Mouse (Mus musculus) myocyte (in vitro differentiated cells): ENCODE results near the gene Aasdh. TPM values are rescaled to one million over a fixed set of nuclear protein-coding genes. Genes with fewer than 3 reads are reported as not detected.

Experiments used
- H3K27me3 ChIP-seq: one replicate; pipeline ENCODE4 v1.6.1; 2011; ENCODE audit not compliant: control insufficient read depth, insufficient read depth, insufficient read length
- H3K36me3 ChIP-seq: one replicate; pipeline ENCODE4 v1.6.1; 2011; ENCODE audit not compliant: control insufficient read depth, insufficient read depth
- H3K4me2 ChIP-seq: one replicate; pipeline ENCODE4 v1.6.1; 2011; ENCODE audit warnings: low read depth, control low read depth
- H3K4me3 ChIP-seq: one replicate; pipeline ENCODE4 v1.5.1; 2011; ENCODE audit warnings: mild to moderate bottlenecking, control low read depth, moderate library complexity
- H3K79me2 ChIP-seq: one replicate; pipeline ENCODE4 v1.6.1; 2011; ENCODE audit not compliant: control insufficient read depth, insufficient read depth
- H3ac ChIP-seq: one replicate; pipeline ENCODE4 v1.6.1; 2011; ENCODE audit not compliant: control insufficient read depth, insufficient read length
- CEBPB ChIP-seq: IDR thresholded peaks from 2 replicates; pipeline ENCODE4 v1.6.1; 2011; ENCODE audit warnings: mild to moderate bottlenecking, moderate library complexity; ENCODE audit not compliant: poor library complexity, insufficient read depth, severe bottlenecking
- E2F4 ChIP-seq: IDR thresholded peaks from one replicate; pipeline ENCODE4 v1.6.1; 2011; ENCODE audit warnings: mild to moderate bottlenecking, control low read depth, moderate library complexity; ENCODE audit not compliant: insufficient read depth
- MAX ChIP-seq: IDR thresholded peaks from one replicate; pipeline ENCODE4 v1.6.1; 2011; ENCODE audit warnings: low read depth, mild to moderate bottlenecking, control low read depth
- MYOD1 ChIP-seq, 3 experiments: IDR thresholded peaks; one replicate each; pipeline ENCODE4 v1.6.1; 2011; ENCODE audit warnings: control low read depth in 2 of 3, low read depth in 2 of 3, mild to moderate bottlenecking in 2 of 3, moderate library complexity in 1 of 3; ENCODE audit not compliant: insufficient read length in 2 of 3, control insufficient read depth in 1 of 3
- MYOG ChIP-seq, 3 experiments: IDR thresholded peaks; one replicate each; pipeline ENCODE4 v1.6.1; 2011; ENCODE audit warnings: control low read depth in 2 of 3, low read depth in 2 of 3, mild to moderate bottlenecking in 2 of 3; ENCODE audit not compliant: insufficient read length in 2 of 3, control insufficient read depth in 1 of 3, insufficient read depth in 1 of 3
- POLR2A ChIP-seq: IDR thresholded peaks from one replicate; pipeline ENCODE4 v1.6.1; 2011; ENCODE audit warnings: low read depth, mild to moderate bottlenecking, control low read depth, moderate library complexity; ENCODE audit not compliant: insufficient read length
- POLR2AphosphoS2 ChIP-seq: IDR thresholded peaks from one replicate; pipeline ENCODE4 v1.6.1; 2011; ENCODE audit warnings: low read depth, control low read depth; ENCODE audit not compliant: insufficient read length
- REST ChIP-seq: IDR thresholded peaks from one replicate; pipeline ENCODE4 v1.6.1; 2011; ENCODE audit warnings: mild to moderate bottlenecking, control low read depth, moderate library complexity; ENCODE audit not compliant: insufficient read depth, insufficient read length
- SRF ChIP-seq: IDR thresholded peaks from one replicate; pipeline ENCODE4 v1.6.1; 2011; ENCODE audit warnings: low read depth; ENCODE audit not compliant: control insufficient read depth, insufficient read length
- TCF12 ChIP-seq: IDR thresholded peaks from one replicate; pipeline ENCODE4 v1.6.1; 2011; ENCODE audit warnings: mild to moderate bottlenecking, control low read depth; ENCODE audit not compliant: poor library complexity, insufficient read depth, severe bottlenecking
- TCF3 ChIP-seq: IDR thresholded peaks from one replicate; pipeline ENCODE4 v1.6.1; 2011; ENCODE audit warnings: low read depth, control low read depth; ENCODE audit not compliant: insufficient read length
- USF1 ChIP-seq: IDR thresholded peaks from one replicate; pipeline ENCODE4 v1.6.1; 2011; ENCODE audit warnings: low read depth, mild to moderate bottlenecking, control low read depth, moderate library complexity
- polyA plus RNA-seq: library from polyadenylated mRNA; unstranded; fragments of >200 nt; fragmentation: generic; extraction: Trizol; gene quantifications from one replicate; pipeline ENCODE4 v1.2.1, GENCODE M21; 2012; ENCODE audit warnings: missing spikeins

Gene Aasdh
- polyA plus RNA-seq, 1 experiment, result 6.1 TPM

DNA sequence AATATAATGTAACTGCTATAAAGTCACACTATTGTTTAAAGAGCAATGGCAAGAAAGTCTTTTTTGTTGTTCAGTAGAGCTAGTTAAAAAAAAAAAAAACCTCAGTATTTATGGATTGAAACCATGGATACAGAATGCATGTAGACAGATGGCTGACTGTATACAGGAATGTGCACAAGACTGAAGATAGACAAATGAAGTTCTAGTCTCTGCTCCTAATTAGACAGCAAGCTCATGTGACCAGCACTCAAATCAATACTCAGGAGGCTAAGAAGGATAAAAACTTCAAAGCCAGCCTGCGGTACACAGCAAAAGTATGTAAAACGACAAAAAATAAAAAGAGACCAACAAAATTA, 40.3 kb upstream of the Aasdh start:
- Histone ChIP-seq H3ac (no peak overlapping the region), H3K4me3 (no peak overlapping the region), H3K4me2 (no peak overlapping the region), H3K27me3 (no peaks in the 10 kb centered on the region), H3K36me3 (no peaks in the 10 kb centered on the region), H3K79me2 (peaks cover 85% of the 10 kb centered on the region)
- TF ChIP-seq USF1 (no peak), POLR2AphosphoS2 (no peak), TCF3 (no peak), TCF12 (no peak), REST (no peak), POLR2A (no peak), CEBPB (no peak), SRF (no peak), MAX (no peak), E2F4 (no peak), MYOG (IDR thresholded peaks at IDR 0.05; ENCODE audit: control insufficient read depth in 1 of 3, insufficient read depth in 1 of 3, insufficient read length in 2 of 3, low read depth in 2 of 3) (no peak), MYOD1 (IDR thresholded peaks at IDR 0.05; ENCODE audit: control insufficient read depth in 1 of 3, insufficient read length in 2 of 3, low read depth in 2 of 3) (no peak)

DNA sequence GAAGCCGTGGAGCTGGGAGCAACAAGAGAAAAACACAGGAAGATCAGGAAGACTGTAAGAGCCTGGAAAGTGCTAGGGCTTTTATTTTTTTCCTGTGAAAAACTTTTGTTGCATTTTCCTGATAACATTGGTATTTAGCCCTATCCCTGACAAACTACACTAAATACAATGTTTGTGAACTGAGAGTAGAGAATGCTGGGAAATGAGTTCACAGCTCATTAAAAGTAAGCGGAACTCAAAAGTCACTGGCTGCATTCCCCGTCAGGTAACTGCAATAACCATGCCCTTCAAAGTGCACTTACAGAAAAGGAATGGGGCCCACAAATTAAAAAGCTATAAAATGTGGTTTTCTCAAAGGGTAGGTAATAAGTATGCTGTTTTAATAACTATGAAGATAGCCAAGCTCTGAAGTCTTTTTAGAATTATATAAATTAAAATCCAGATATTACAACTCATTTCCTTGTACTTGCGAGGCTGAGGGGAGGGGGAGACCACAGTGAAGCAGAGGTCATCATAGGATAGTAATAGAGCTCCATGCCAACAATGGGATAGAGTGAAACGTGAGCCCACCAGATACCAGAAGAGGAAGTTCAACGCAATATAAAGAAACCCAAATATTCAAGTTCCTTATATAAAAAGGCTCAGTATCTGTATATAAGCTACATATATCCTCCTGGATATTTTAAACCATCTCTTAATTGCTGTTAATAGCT, 39.8 kb upstream of the Aasdh start:
- no peak overlapping the region for H3ac ChIP-seq
- no peaks in the 10 kb centered on the region for H3K36me3 ChIP-seq
- H3K27me3 ChIP-seq, result no peaks in the 10 kb centered on the region
- TF ChIP-seq USF1 (no peak), SRF (no peak), MYOD1 (IDR thresholded peaks at IDR 0.05; ENCODE audit: control insufficient read depth in 1 of 3, insufficient read length in 2 of 3, low read depth in 2 of 3) (no peak), CEBPB (no peak), MYOG (IDR thresholded peaks at IDR 0.05; ENCODE audit: control insufficient read depth in 1 of 3, insufficient read depth in 1 of 3, insufficient read length in 2 of 3, low read depth in 2 of 3) (no peak), REST (no peak), MAX (no peak), TCF3 (no peak), E2F4 (no peak), POLR2A (no peak), POLR2AphosphoS2 (no peak)
- no peak overlapping the region for H3K4me3 ChIP-seq
- H3K4me2 ChIP-seq, result no peak overlapping the region
- H3K79me2 ChIP-seq, result peaks cover 83% of the 10 kb centered on the region

DNA sequence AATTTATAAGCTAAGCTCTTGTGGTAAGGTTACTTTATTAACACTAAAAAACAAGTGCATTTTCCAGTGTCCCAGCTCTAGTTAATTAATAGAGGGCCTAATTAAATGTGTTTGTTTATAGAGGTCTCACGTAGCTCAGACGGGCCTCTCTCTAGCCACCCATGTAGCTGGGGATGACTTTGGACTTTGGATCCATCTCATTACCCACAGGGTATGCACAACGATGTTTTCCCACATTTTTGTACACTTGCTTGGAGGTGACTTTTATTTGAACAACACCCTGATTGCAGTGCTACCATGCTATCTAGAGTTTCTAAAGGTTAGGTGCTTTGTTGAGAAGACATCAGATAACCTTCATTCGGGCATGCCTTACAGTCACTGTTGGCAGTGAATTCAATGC, 37.2 kb upstream of the Aasdh start:
- H3K4me2 ChIP-seq, result no peak overlapping the region
- peaks cover 61% of the 10 kb centered on the region for H3K79me2 ChIP-seq
- no peaks in the 10 kb centered on the region for H3K27me3 ChIP-seq
- no peak overlapping the region for H3K4me3 ChIP-seq
- no peaks in the 10 kb centered on the region for H3K36me3 ChIP-seq
- TF ChIP-seq POLR2A (no peak), MYOG (IDR thresholded peaks at IDR 0.05; ENCODE audit: control insufficient read depth in 1 of 3, insufficient read depth in 1 of 3, insufficient read length in 2 of 3, low read depth in 2 of 3) (no peak), E2F4 (no peak), SRF (no peak), CEBPB (no peak), TCF12 (no peak), MAX (no peak), TCF3 (no peak), USF1 (no peak), REST (no peak), POLR2AphosphoS2 (no peak), MYOD1 (IDR thresholded peaks at IDR 0.05; ENCODE audit: control insufficient read depth in 1 of 3, insufficient read length in 2 of 3, low read depth in 2 of 3) (no peak)
- no peak overlapping the region for H3ac ChIP-seq

DNA sequence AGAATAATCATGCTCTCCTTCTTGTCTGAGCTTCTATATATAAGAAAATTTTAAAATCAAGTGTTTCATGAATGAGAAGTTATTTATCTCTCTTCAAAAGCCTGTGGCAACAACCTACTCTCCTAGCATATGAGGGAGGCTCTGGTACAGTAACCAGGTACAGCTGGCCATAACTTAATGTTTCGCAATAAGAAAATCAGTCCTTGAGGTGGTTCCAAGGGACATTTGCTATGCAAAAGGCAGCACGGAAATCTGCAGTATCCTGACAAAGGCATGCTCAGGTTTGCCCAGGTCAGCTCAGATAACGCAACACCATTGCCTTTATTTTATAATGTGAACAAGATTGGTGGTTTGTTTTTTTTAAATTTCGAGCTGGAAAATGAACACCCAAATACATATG, 36.7 kb upstream of the Aasdh start:
- Histone ChIP-seq H3K4me3 (no peak overlapping the region), H3K27me3 (no peaks in the 10 kb centered on the region), H3K79me2 (peaks cover 56% of the 10 kb centered on the region), H3ac (no peak overlapping the region), H3K36me3 (no peaks in the 10 kb centered on the region), H3K4me2 (no peak overlapping the region)
- TF ChIP-seq POLR2AphosphoS2, result no peak
- TF ChIP-seq USF1, result no peak
- no peak for TF ChIP-seq MYOD1 (IDR thresholded peaks at IDR 0.05; ENCODE audit: control insufficient read depth in 1 of 3, insufficient read length in 2 of 3, low read depth in 2 of 3)
- no peak for TF ChIP-seq CEBPB
- TF ChIP-seq MYOG (IDR thresholded peaks at IDR 0.05; ENCODE audit: control insufficient read depth in 1 of 3, insufficient read depth in 1 of 3, insufficient read length in 2 of 3, low read depth in 2 of 3), result no peak
- no peak for TF ChIP-seq SRF

DNA sequence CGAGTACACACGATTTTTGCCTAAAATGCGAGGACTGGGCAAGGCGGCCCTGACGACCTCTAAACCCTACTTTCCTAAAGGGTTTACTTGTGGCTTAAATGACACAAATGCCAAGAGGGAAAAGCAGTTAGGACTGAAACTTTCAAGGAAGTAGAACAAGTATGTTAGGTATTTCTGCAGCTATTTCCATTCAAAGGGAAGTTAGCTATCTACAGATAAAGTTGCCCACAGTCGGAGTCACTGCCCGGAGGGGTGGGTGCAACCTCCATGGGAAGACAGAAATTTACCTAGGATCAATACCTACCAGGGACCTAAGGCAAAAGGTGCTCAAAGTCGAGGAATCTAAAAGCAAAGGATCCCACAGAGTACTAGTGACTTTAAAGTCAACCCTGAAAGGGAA, 34.4 kb upstream of the Aasdh start:
- Histone ChIP-seq H3K36me3 (no peaks in the 10 kb centered on the region), H3K27me3 (no peaks in the 10 kb centered on the region), H3ac (no peak overlapping the region), H3K79me2 (peaks cover 34% of the 10 kb centered on the region), H3K4me3 (no peak overlapping the region), H3K4me2 (no peak overlapping the region)
- TF ChIP-seq USF1 (no peak), CEBPB (no peak), POLR2AphosphoS2 (no peak), POLR2A (no peak), REST (no peak)
